Mouse (Mus musculus) urinary bladder, postnatal 36 days (tissue): ENCODE measurements around the gene Frmd4a.
"Not testable (repeated sequence)": the region's sequence is repeated elsewhere in the genome, so short reads cannot be mapped to it uniquely, and the experiment has no call there.

Source experiments
- DNase-seq, 2 experiments: peaks; one replicate each; pipeline ENCODE4 v3.0.0; 2022; ENCODE audit warnings: low spot score in 2 of 2, mixed read lengths in 1 of 2

Gene Frmd4a

GRCm38 (mm10) chr2:4578291-4578690, 560.8 kb downstream of the Frmd4a start:
- no peak for DNase-seq

- DNase-seq = no peak
Observed at GRCm38 (mm10) chr2:4579357-4580068, 562.0 kb downstream of the Frmd4a start.

- DNase-seq = no peak
Observed at GRCm38 (mm10) chr2:4580666-4581065, 563.1 kb downstream of the Frmd4a start.

- no peak for DNase-seq
Observed at GRCm38 (mm10) chr2:4582930-4583329, 565.4 kb downstream of the Frmd4a start.

- DNase-seq = no peak
Observed at GRCm38 (mm10) chr2:4584252-4584651, 566.7 kb downstream of the Frmd4a start.

GRCm38 (mm10) chr2:4586245-4586644, 568.7 kb downstream of the Frmd4a start:
- no peak for DNase-seq

GRCm38 (mm10) chr2:4587685-4588409, 570.3 kb downstream of the Frmd4a start:
- DNase-seq = no peak

- no peak for DNase-seq
Observed at GRCm38 (mm10) chr2:4591647-4592046, 574.1 kb downstream of the Frmd4a start.

GRCm38 (mm10) chr2:4592666-4593065, 575.1 kb downstream of the Frmd4a start:
- DNase-seq = no peak

- peak; percentile 29 to 64 for DNase-seq
Observed at GRCm38 (mm10) chr2:4593433-4593832, 575.9 kb downstream of the Frmd4a start.

- DNase-seq = no peak
Observed at GRCm38 (mm10) chr2:4593878-4594387, 576.4 kb downstream of the Frmd4a start.

- no peak for DNase-seq
Observed at GRCm38 (mm10) chr2:4596992-4597391, 579.5 kb downstream of the Frmd4a start.

- DNase-seq = peak; percentile 30 to 55
Observed at GRCm38 (mm10) chr2:4601034-4601890, 583.7 kb downstream of the Frmd4a start.

GRCm38 (mm10) chr2:4603361-4603945, 585.9 kb downstream of the Frmd4a start:
- no peak for DNase-seq

- DNase-seq = no peak
Observed at GRCm38 (mm10) chr2:4606559-4606958, 589.0 kb downstream of the Frmd4a start.

- no peak for DNase-seq
Observed at GRCm38 (mm10) chr2:4608253-4608652, 590.7 kb downstream of the Frmd4a start.

GRCm38 (mm10) chr2:4609433-4609832, 591.9 kb downstream of the Frmd4a start:
- no peak for DNase-seq

GRCm38 (mm10) chr2:4611295-4611694, 593.8 kb downstream of the Frmd4a start:
- DNase-seq = no peak

- no peak for DNase-seq
Observed at GRCm38 (mm10) chr2:4611704-4612103, 594.2 kb downstream of the Frmd4a start.

GRCm38 (mm10) chr2:4614276-4614929, 596.9 kb downstream of the Frmd4a start:
- not testable (repeated sequence) for DNase-seq

- no peak for DNase-seq
Observed at GRCm38 (mm10) chr2:4615014-4615546, 597.6 kb downstream of the Frmd4a start.
